Mouse (Mus musculus) CH12.LX (cell line): ENCODE results near the gene A830018L16Rik. TPM values are rescaled to one million over a fixed set of nuclear protein-coding genes. Genes with fewer than 3 reads are reported as not detected.

Source experiments
- DNase-seq: peaks from one replicate; pipeline ENCODE4 v3.0.0-alpha.2; 2013; ENCODE audit errors: extremely low read depth
- H3K27ac ChIP-seq: 2 replicates; pipeline ENCODE4 v1.5.1; 2012; ENCODE audit warnings: low read depth, mild to moderate bottlenecking, control low read depth, moderate library complexity; ENCODE audit not compliant: insufficient read depth
- H3K27me3 ChIP-seq: replicated peaks from 2 replicates; pipeline ENCODE3; 2012; ENCODE audit warnings: inconsistent platforms
- H3K36me3 ChIP-seq, 2 experiments: replicated peaks in 1 of 2; 2 replicates each; pipeline versions ENCODE3 to v1.6.1; 2012; ENCODE audit warnings: inconsistent platforms in 1 of 2, low read length in 1 of 2, mild to moderate bottlenecking in 1 of 2, mixed read lengths in 1 of 2, moderate library complexity in 1 of 2; ENCODE audit not compliant: control insufficient read depth in 1 of 2, insufficient read depth in 1 of 2
- H3K4me1 ChIP-seq, 2 experiments: 2 replicates each; pipeline ENCODE4 v1.6.1; 2012; ENCODE audit warnings: inconsistent platforms in 1 of 2, moderate library complexity in 1 of 2; ENCODE audit not compliant: insufficient read depth in 2 of 2, control insufficient read depth in 1 of 2
- H3K4me2 ChIP-seq: 2 replicates; pipeline ENCODE4 v1.6.1; 2012; ENCODE audit warnings: low read depth, mild to moderate bottlenecking, control low read depth; ENCODE audit not compliant: poor library complexity, insufficient read depth, severe bottlenecking
- H3K4me3 ChIP-seq, 3 experiments: fragments of 150-350 bp in 1 of 3; sonication (generic) in 1 of 3; replicated peaks in 1 of 3; 2 replicates each; pipeline versions ENCODE3 to v1.5.1; 2011 to 2012; ENCODE audit warnings: low read depth in 2 of 3, low read length in 2 of 3, mild to moderate bottlenecking in 2 of 3, moderate library complexity in 2 of 3, control low read depth in 1 of 3, improper control_type of control experiment in 1 of 3, inconsistent platforms in 1 of 3, mixed read lengths in 1 of 3; ENCODE audit not compliant: poor library complexity in 1 of 3
- H3K79me2 ChIP-seq: replicated peaks from 2 replicates; pipeline ENCODE4 v1.6.1; 2012; ENCODE audit warnings: mild to moderate bottlenecking, moderate library complexity; ENCODE audit not compliant: control insufficient read depth, poor library complexity, insufficient read depth, severe bottlenecking; ENCODE audit errors: extremely low read depth
- H3K9ac ChIP-seq: 2 replicates; pipeline ENCODE4 v1.6.1; 2012; ENCODE audit warnings: low read depth, mild to moderate bottlenecking, control low read depth, moderate library complexity; ENCODE audit not compliant: insufficient read depth
- H3K9me3 ChIP-seq: replicated peaks from 2 replicates; pipeline ENCODE3; 2012; ENCODE audit warnings: low read length, inconsistent platforms, mixed read lengths
- BHLHE40 ChIP-seq: IDR thresholded peaks from 2 replicates; pipeline ENCODE4 v1.6.1; 2011; ENCODE audit warnings: mild to moderate bottlenecking, low read depth, low read length, improper control_type of control experiment
- CHD2 ChIP-seq: IDR thresholded peaks from 2 replicates; pipeline ENCODE4 v1.6.1; 2011; ENCODE audit warnings: low read length, improper control_type of control experiment
- GABPA ChIP-seq: IDR thresholded peaks from 2 replicates; pipeline ENCODE4 v1.6.1; 2012; ENCODE audit warnings: low read depth, low read length, improper control_type of control experiment, inconsistent platforms; ENCODE audit not compliant: insufficient replicate concordance
- IRF4 ChIP-seq: IDR thresholded peaks from 2 replicates; pipeline ENCODE4 v1.6.1; 2014; ENCODE audit warnings: low read depth, mild to moderate bottlenecking, inconsistent platforms, low read length, improper control_type of control experiment
- JUN ChIP-seq: IDR thresholded peaks from 2 replicates; pipeline ENCODE4 v1.6.1; 2011; ENCODE audit warnings: low read depth, mild to moderate bottlenecking, low read length, improper control_type of control experiment, moderate library complexity; ENCODE audit not compliant: insufficient read depth
- KAT2A ChIP-seq: IDR thresholded peaks from 2 replicates; pipeline ENCODE4 v1.6.1; 2012; ENCODE audit warnings: low read length, improper control_type of control experiment, inconsistent platforms; ENCODE audit not compliant: insufficient replicate concordance
- MAFK ChIP-seq: IDR thresholded peaks from 2 replicates; pipeline ENCODE4 v1.6.1; 2011; ENCODE audit warnings: low read length, improper control_type of control experiment; ENCODE audit not compliant: insufficient replicate concordance
- MAX ChIP-seq: IDR thresholded peaks from 2 replicates; pipeline ENCODE4 v1.6.1; 2011; ENCODE audit warnings: low read length, improper control_type of control experiment
- MAZ ChIP-seq: IDR thresholded peaks from 2 replicates; pipeline ENCODE4 v1.6.1; 2012; ENCODE audit warnings: low read depth, mild to moderate bottlenecking, inconsistent platforms, low read length, improper control_type of control experiment, moderate library complexity
- MYC ChIP-seq: IDR thresholded peaks from 2 replicates; pipeline ENCODE4 v1.6.1; 2011; ENCODE audit warnings: low read depth, mild to moderate bottlenecking, improper control_type of control experiment, low read length
- POLR2AphosphoS2 ChIP-seq: IDR thresholded peaks from 2 replicates; pipeline ENCODE4 v1.6.1; 2011; ENCODE audit warnings: low read depth, low read length, improper control_type of control experiment
- SMC3 ChIP-seq: IDR thresholded peaks from 2 replicates; pipeline ENCODE4 v1.6.1; 2011; ENCODE audit warnings: low read depth, low read length, improper control_type of control experiment
- TCF12 ChIP-seq: IDR thresholded peaks from 2 replicates; pipeline ENCODE4 v1.6.1; 2014; ENCODE audit warnings: low read depth, mild to moderate bottlenecking, inconsistent platforms, low read length, improper control_type of control experiment
- USF1 ChIP-seq: IDR thresholded peaks from 2 replicates; pipeline ENCODE4 v1.6.1; 2014; ENCODE audit warnings: low read depth, mild to moderate bottlenecking, inconsistent platforms, low read length, improper control_type of control experiment
- USF2 ChIP-seq: conservative IDR thresholded peaks from 2 replicates; pipeline ENCODE4 v1.6.1; 2011; ENCODE audit warnings: low read depth, low read length, improper control_type of control experiment
- ZNF384 ChIP-seq: IDR thresholded peaks from 2 replicates; pipeline ENCODE4 v1.6.1; 2012; ENCODE audit warnings: low read depth, low read length, improper control_type of control experiment, inconsistent platforms
- dilution Hi-C: fragments of 300-500 bp; cut with MboI; formaldehyde crosslinking; loops from 2 replicates; pipeline ENCODE4 v1.14.3; 2020; ENCODE audit warnings: low sequenced_read_pairs; ENCODE audit not compliant: extremely low pct_unique_long_range_greater_than_20kb, extremely low pct_ligation_motif_present
- in situ Hi-C: fragments of 300-500 bp; cut with MboI; formaldehyde crosslinking; loops from 3 replicates; pipeline ENCODE4 v1.14.3; 2019; ENCODE audit warnings: low sequenced_read_pairs, low pct_ligation_motif_present, low pct_unique_long_range_greater_than_20kb, mixed read lengths
- polyA plus RNA-seq: library from polyadenylated mRNA; unstranded; fragments of >175 nt; gene quantifications from 2 replicates; pipeline ENCODE4 v1.2.1, GENCODE M21; 2012; ENCODE audit warnings: low read depth; ENCODE audit not compliant: insufficient read length
- total RNA-seq, 2 experiments: library from RNA; depleted of rRNA; stranded (reverse); fragments of 300-350 nt in 1 of 2; fragments of >200 nt in 1 of 2; gene quantifications; 2 replicates each; pipeline ENCODE4 v1.2.3; 2012 to 2014

A830018L16Rik gene
- total and polyA plus RNA-seq, 3 experiments = not detected

- TF ChIP-seq SMC3 (no peak), CHD2 (no peak), IRF4 (no peak), MAFK (no peak), TCF12 (no peak), JUN (no peak), GABPA (no peak), MAZ (no peak)
- TF ChIP-seq, all 38 proteins: peak for 0
- dilution Hi-C loops = no loop called here
- Histone ChIP-seq H3K9ac (no peak overlapping the region), H3K4me3 (no peak overlapping the region), H3K4me1 (no peaks in the 10 kb centered on the region), H3K27me3 (no peaks in the 10 kb centered on the region), H3K36me3 (no peaks in the 10 kb centered on the region), H3K79me2 (no peaks in the 10 kb centered on the region), H3K9me3 (no peaks in the 10 kb centered on the region), H3K4me2 (no peak overlapping the region), H3K27ac (no peak overlapping the region)
- in situ Hi-C loops = no loop called here
- DNase-seq = no peak
These were observed 17.7 kb upstream of the A830018L16Rik start for GRCm38 (mm10) chr1:11395996-11396736.

GRCm38 (mm10) chr1:11401159-11401558 is 12.7 kb upstream of the A830018L16Rik start:
- Histone ChIP-seq H3K79me2 (no peaks in the 10 kb centered on the region), H3K27ac (no peak overlapping the region), H3K9ac (no peak overlapping the region), H3K4me1 (no peaks in the 10 kb centered on the region), H3K4me3 (no peak overlapping the region), H3K4me2 (no peak overlapping the region), H3K9me3 (peaks cover 2% of the 10 kb centered on the region), H3K27me3 (no peaks in the 10 kb centered on the region), H3K36me3 (no peaks in the 10 kb centered on the region)
- in situ Hi-C loops = no loop called here
- no peak for DNase-seq
- no peak for TF ChIP-seq KAT2A
- dilution Hi-C loops = no loop called here

GRCm38 (mm10) chr1:11405527-11405926 is 8.4 kb upstream of the A830018L16Rik start:
- H3K9me3 ChIP-seq = peaks cover 3% of the 10 kb centered on the region

More at GRCm38 (mm10) chr1:11405527-11405926, 8.4 kb upstream of the A830018L16Rik start:
- dilution Hi-C loops = no loop called here
- Histone ChIP-seq H3K27me3 (no peaks in the 10 kb centered on the region), H3K4me3 (no peak overlapping the region), H3K27ac (no peak overlapping the region), H3K4me1 (no peaks in the 10 kb centered on the region), H3K4me2 (no peak overlapping the region), H3K36me3 (no peaks in the 10 kb centered on the region), H3K79me2 (no peaks in the 10 kb centered on the region), H3K9ac (no peak overlapping the region)
- TF ChIP-seq USF1 (no peak), ZNF384 (no peak), MAX (no peak), GABPA (no peak), BHLHE40 (no peak), USF2 (no peak), KAT2A (no peak), MYC (no peak), POLR2AphosphoS2 (no peak)
- in situ Hi-C loops = no loop called here
- no peak for DNase-seq
